Mouse (Mus musculus): ENCODE data around the gene Myo1a.

Myo1a gene

GRCm38 (mm10) chr10:127674794-127675522, 30.0 kb upstream of the Myo1a start:
- DNase-seq (ENCODE audit: low spot score in 2 of 2), result peak; percentile 80 to 87

- no peak for DNase-seq (ENCODE audit: low spot score in 2 of 2)
Measured at GRCm38 (mm10) chr10:127675859-127676398, 29.0 kb upstream of the Myo1a start.

- peak; percentile 87 to 92 for DNase-seq (ENCODE audit: low spot score in 2 of 2)
Measured at GRCm38 (mm10) chr10:127676691-127677548, 28.1 kb upstream of the Myo1a start.

- no peak for DNase-seq (ENCODE audit: low spot score in 2 of 2)
Measured at GRCm38 (mm10) chr10:127677591-127678336, 27.2 kb upstream of the Myo1a start.

GRCm38 (mm10) chr10:127679208-127679607, 25.8 kb upstream of the Myo1a start:
- no peak for DNase-seq (ENCODE audit: low spot score in 2 of 2)

- no peak for DNase-seq (ENCODE audit: low spot score in 2 of 2)
Measured at GRCm38 (mm10) chr10:127679881-127680280, 25.1 kb upstream of the Myo1a start.

GRCm38 (mm10) chr10:127682886-127683285, 22.1 kb upstream of the Myo1a start:
- no peak for DNase-seq (ENCODE audit: low spot score in 2 of 2)

GRCm38 (mm10) chr10:127691053-127691452, 13.9 kb upstream of the Myo1a start:
- no peak for DNase-seq (ENCODE audit: low spot score in 2 of 2)

- no peak for DNase-seq (ENCODE audit: low spot score in 2 of 2)
Measured at GRCm38 (mm10) chr10:127694636-127695035, 10.3 kb upstream of the Myo1a start.

GRCm38 (mm10) chr10:127695775-127696174, 9.2 kb upstream of the Myo1a start:
- DNase-seq (ENCODE audit: low spot score in 2 of 2), result no peak

GRCm38 (mm10) chr10:127698966-127699365, 6.0 kb upstream of the Myo1a start:
- no peak for DNase-seq (ENCODE audit: low spot score in 2 of 2)

- no peak for DNase-seq (ENCODE audit: low spot score in 2 of 2)
Measured at GRCm38 (mm10) chr10:127703299-127703698, 1.7 kb upstream of the Myo1a start.

GRCm38 (mm10) chr10:127704293-127704692, 677 bp upstream of the Myo1a start:
- DNase-seq (ENCODE audit: low spot score in 2 of 2), result no peak

GRCm38 (mm10) chr10:127705783-127706182, 813 bp downstream of the Myo1a start:
- no peak for DNase-seq (ENCODE audit: low spot score in 2 of 2)

- DNase-seq (ENCODE audit: low spot score in 2 of 2), result no peak
Measured at GRCm38 (mm10) chr10:127707721-127708120, 2.8 kb downstream of the Myo1a start.

GRCm38 (mm10) chr10:127708850-127709370, 3.9 kb downstream of the Myo1a start:
- DNase-seq (ENCODE audit: low spot score in 2 of 2), result no peak

- DNase-seq (ENCODE audit: low spot score in 2 of 2), result no peak
Measured at GRCm38 (mm10) chr10:127710331-127710730, 5.4 kb downstream of the Myo1a start.

GRCm38 (mm10) chr10:127712736-127713135, 7.8 kb downstream of the Myo1a start:
- no peak for DNase-seq (ENCODE audit: low spot score in 2 of 2)

- no peak for DNase-seq (ENCODE audit: low spot score in 2 of 2)
Measured at GRCm38 (mm10) chr10:127721671-127722418, 16.9 kb downstream of the Myo1a start.

GRCm38 (mm10) chr10:127724178-127724577, 19.2 kb downstream of the Myo1a start, which contains the start of gene Tac2:
Tac2 (plus strand) TSS chr10:127724478.
- no peak for DNase-seq (ENCODE audit: low spot score in 2 of 2)

GRCm38 (mm10) chr10:127725136-127725535, 20.2 kb downstream of the Myo1a start:
- DNase-seq (ENCODE audit: low spot score in 2 of 2), result no peak

Data from frontal cortex, postnatal 14 days (tissue).